Mouse (Mus musculus) heart, embryonic 14.5 days (tissue): Measurements from ENCODE around the gene Mta2. TPM values are rescaled to one million over a fixed set of nuclear protein-coding genes. Genes with fewer than 3 reads are reported as not detected.

ENCODE experiments used
- ATAC-seq: fragments of 200-750 bp; cut with Nextera tagmentation; 2 replicates; pipeline ENCODE4 v1.8.0; 2017; ENCODE audit warnings: low read depth, moderate TSS enrichment; ENCODE audit not compliant: insufficient number of reproducible peaks, insufficient read depth, low FRiP score
- H3K27ac ChIP-seq, 2 experiments: fragments of 200-500 bp in 1 of 2; fragments of 300-500 bp in 1 of 2; sonication (generic) in 1 of 2; replicated peaks in 1 of 2; 2 replicates each; pipeline ENCODE4 v1.5.1; 2012 to 2014; ENCODE audit warnings: low read depth in 2 of 2, low read length in 2 of 2, control low read depth in 1 of 2, mild to moderate bottlenecking in 1 of 2, mixed read lengths in 1 of 2; ENCODE audit not compliant: control insufficient read depth in 1 of 2, insufficient read depth in 1 of 2
- H3K27me3 ChIP-seq: fragments of 300-500 bp; sonication (generic); 2 replicates; pipeline ENCODE4 v1.6.1; 2014; ENCODE audit warnings: mild to moderate bottlenecking, low read length, control low read depth; ENCODE audit not compliant: control insufficient read depth, insufficient read depth
- H3K36me3 ChIP-seq: fragments of 300-500 bp; sonication (generic); 2 replicates; pipeline ENCODE4 v1.6.1; 2014; ENCODE audit warnings: mild to moderate bottlenecking, control low read depth, low read length, mixed read lengths; ENCODE audit not compliant: control insufficient read depth, insufficient read depth
- H3K4me1 ChIP-seq, 2 experiments: fragments of 200-500 bp in 1 of 2; fragments of 300-500 bp in 1 of 2; sonication (generic) in 1 of 2; 2 replicates each; pipeline ENCODE4 v1.6.1; 2012 to 2014; ENCODE audit warnings: low read length in 2 of 2, control low read depth in 1 of 2, mixed read lengths in 1 of 2; ENCODE audit not compliant: control insufficient read depth in 2 of 2, insufficient read depth in 2 of 2
- H3K4me2 ChIP-seq: fragments of 300-500 bp; sonication (generic); 2 replicates; pipeline ENCODE4 v1.6.1; 2014; ENCODE audit warnings: mild to moderate bottlenecking, low read length
- H3K4me3 ChIP-seq, 2 experiments: fragments of 200-500 bp in 1 of 2; fragments of 300-500 bp in 1 of 2; sonication (generic) in 1 of 2; 2 replicates each; pipeline ENCODE4 v1.5.1; 2012 to 2014; ENCODE audit warnings: low read length in 2 of 2, mild to moderate bottlenecking in 2 of 2, control low read depth in 1 of 2, low read depth in 1 of 2, moderate library complexity in 1 of 2; ENCODE audit not compliant: control insufficient read depth in 1 of 2, insufficient read depth in 1 of 2
- H3K9ac ChIP-seq: fragments of 300-500 bp; sonication (generic); 2 replicates; pipeline ENCODE4 v1.6.1; 2014; ENCODE audit warnings: mild to moderate bottlenecking, low read length
- H3K9me3 ChIP-seq: fragments of 300-500 bp; sonication (generic); 2 replicates; pipeline ENCODE4 v1.6.1; 2016; ENCODE audit warnings: low read length, control low read depth; ENCODE audit not compliant: control insufficient read depth
- WGBS: fragments of 180-500 bp; shearing (Covaris S2); extraction: QIAGEN DNeasy Blood & Tissue Kit; methylation state at CpG from one replicate; pipeline ENCODE4 v1.1.7; 2014; 5-methylcytosine and 5-hydroxymethylcytosine counted together
- polyA plus RNA-seq: library from polyadenylated mRNA; unstranded; fragments of >200 nt; fragmentation: Nextera tagmentation; extraction: Ambion mirVana; gene quantifications from 2 replicates; pipeline ENCODE4 v1.2.1, GENCODE M21; 2014

Gene Mta2
- polyA plus RNA-seq, 1 experiment from 2014 or later = 26.5 TPM

- 0 out of 4 replicates have a peak overlapping the region, but pooled peaks of 1 of the 2 experiments have one; percentile 1 for H3K27ac ChIP-seq
- peak overlapping the region; percentile 79 for H3K4me2 ChIP-seq
- peaks cover 64% of the 10 kb centered on the region for H3K36me3 ChIP-seq
- 0 out of 2 replicates have a peak overlapping the region, but pooled peaks have one; percentile 7 for H3K9ac ChIP-seq
- H3K4me3 ChIP-seq = peak overlapping the region in 1 of 2 experiments; percentile 99; a peak in 1 of 4 replicates
- no peaks in the 10 kb centered on the region for H3K27me3 ChIP-seq
- no peaks in the 10 kb centered on the region for H3K9me3 ChIP-seq
- 37% methylated on average over 5 of the region's 5 CpGs for WGBS
- ATAC-seq = no peak
- peaks cover 12 to 37% of the 10 kb centered on the region in 2 experiments for H3K4me1 ChIP-seq
These were observed 2.4 kb downstream of the Mta2 start for GRCm38 (mm10) chr19:8944062-8944461.

- Histone ChIP-seq H3K9me3 (no peaks in the 10 kb centered on the region), H3K4me2 (peak overlapping the region; percentile 79), H3K9ac (peak overlapping the region; percentile 45; the same call in 1 of the 2 replicates), H3K4me1 (peaks cover 12 to 37% of the 10 kb centered on the region in 2 experiments), H3K27me3 (no peaks in the 10 kb centered on the region), H3K36me3 (peaks cover 63% of the 10 kb centered on the region), H3K4me3 (peak overlapping the region; percentile 22 to 27), H3K27ac (peak overlapping the region; percentile 25 to 43; a peak in 2 of 4 replicates)
- whole genome bisulfite sequencing = 31% methylated on average over 5 of the region's 5 CpGs
- ATAC-seq = no peak
These were observed 3.1 kb downstream of the Mta2 start for GRCm38 (mm10) chr19:8944750-8945149.

- 70% methylated on average over 6 of the region's 6 CpGs for WGBS
- Histone ChIP-seq H3K27me3 (no peaks in the 10 kb centered on the region), H3K4me3 (peak overlapping the region in 1 of 2 experiments; percentile 22; a peak in 2 of 4 replicates), H3K27ac (peak overlapping the region; percentile 25 to 43; a peak in 2 of 4 replicates), H3K9me3 (no peaks in the 10 kb centered on the region), H3K9ac (0 out of 2 replicates have a peak overlapping the region, but pooled peaks have one; percentile 45), H3K4me2 (peak overlapping the region; percentile 79), H3K36me3 (peaks cover 66% of the 10 kb centered on the region), H3K4me1 (peaks cover 12 to 37% of the 10 kb centered on the region in 2 experiments)
- ATAC-seq = no peak
These were observed 3.6 kb downstream of the Mta2 start for GRCm38 (mm10) chr19:8945251-8945650.

GRCm38 (mm10) chr19:8946929-8947328, 5.3 kb downstream of the Mta2 start:
- no peaks in the 10 kb centered on the region for H3K9me3 ChIP-seq
- 81% methylated on average over 7 of the region's 7 CpGs for WGBS
- no peak for ATAC-seq
- peaks cover 7 to 27% of the 10 kb centered on the region in 2 experiments for H3K4me1 ChIP-seq
- H3K4me2 ChIP-seq = no peak overlapping the region
- no peak overlapping the region for H3K27ac ChIP-seq
- no peak overlapping the region for H3K9ac ChIP-seq
- H3K36me3 ChIP-seq = peaks cover 83% of the 10 kb centered on the region
- no peaks in the 10 kb centered on the region for H3K27me3 ChIP-seq
- H3K4me3 ChIP-seq = no peak overlapping the region

- Histone ChIP-seq H3K36me3 (peaks cover 75% of the 10 kb centered on the region), H3K4me1 (peaks cover 0 to 18% of the 10 kb centered on the region in 2 experiments; a peak in 1 of 4 replicates), H3K4me2 (no peak overlapping the region), H3K27me3 (no peaks in the 10 kb centered on the region), H3K9ac (no peak overlapping the region), H3K4me3 (no peak overlapping the region), H3K9me3 (no peaks in the 10 kb centered on the region), H3K27ac (no peak overlapping the region)
- 90% methylated on average over 5 of the region's 5 CpGs for WGBS
- ATAC-seq = no peak
These were observed 8.5 kb downstream of the Mta2 start for GRCm38 (mm10) chr19:8950190-8950589.

- Histone ChIP-seq H3K4me1 (peaks cover 0 to 15% of the 10 kb centered on the region in 2 experiments; a peak in 1 of 4 replicates), H3K36me3 (peaks cover 73% of the 10 kb centered on the region), H3K4me3 (no peak overlapping the region; a peak in 1 of 4 replicates), H3K9ac (peak overlapping the region; percentile 69; the same call in 1 of the 2 replicates), H3K4me2 (no peak overlapping the region), H3K27ac (no peak overlapping the region; a peak in 1 of 4 replicates), H3K27me3 (no peaks in the 10 kb centered on the region), H3K9me3 (no peaks in the 10 kb centered on the region)
- 85% methylated on average over 9 of the region's 9 CpGs for WGBS
- ATAC-seq = no peak
These were observed 10.6 kb downstream of the Mta2 start for GRCm38 (mm10) chr19:8952241-8952640.

- peak within 1 kb of the TSS; percentile 72 for H3K9ac ChIP-seq
- peaks cover 69% of the 10 kb centered on the region for H3K36me3 ChIP-seq
- 1% methylated on average over 46 of the region's 46 CpGs for WGBS
- H3K4me3 ChIP-seq = peak within 1 kb of the TSS; percentile 65 to 71
- H3K9me3 ChIP-seq = no peaks in the 10 kb centered on the region
- peak within 1 kb of the TSS; percentile 82 for H3K4me2 ChIP-seq
- peak within 1 kb of the TSS; percentile 54 to 60 for H3K27ac ChIP-seq
- peak; percentile 87 for ATAC-seq
- no peaks in the 10 kb centered on the region for H3K27me3 ChIP-seq
- peaks cover 0 to 15% of the 10 kb centered on the region in 2 experiments; a peak in 1 of 4 replicates for H3K4me1 ChIP-seq
These were observed 11.7 kb downstream of the Mta2 start, which contains the start of gene Tut1 for GRCm38 (mm10) chr19:8953135-8954039. Gene Tut1, plus strand, starts transcription at chr19:8953847.
